Mouse (Mus musculus): ENCODE data around the gene Cdc42ep5. TPM values are rescaled to one million over a fixed set of nuclear protein-coding genes. Genes with fewer than 3 reads are reported as not detected.
"Not testable (repeated sequence)": the region's sequence is repeated elsewhere in the genome, so short reads cannot be mapped to it uniquely, and the experiment has no call there.

The Cdc42ep5 gene
- total RNA-seq (2014; rRNA removed) (8.5 and 15.9 TPM in 2 replicates), polyA plus RNA-seq (2015; fragmentation: Nextera tagmentation; extraction: Ambion mirVana) (11.7 and 12.0 TPM in 2 replicates)

DNA sequence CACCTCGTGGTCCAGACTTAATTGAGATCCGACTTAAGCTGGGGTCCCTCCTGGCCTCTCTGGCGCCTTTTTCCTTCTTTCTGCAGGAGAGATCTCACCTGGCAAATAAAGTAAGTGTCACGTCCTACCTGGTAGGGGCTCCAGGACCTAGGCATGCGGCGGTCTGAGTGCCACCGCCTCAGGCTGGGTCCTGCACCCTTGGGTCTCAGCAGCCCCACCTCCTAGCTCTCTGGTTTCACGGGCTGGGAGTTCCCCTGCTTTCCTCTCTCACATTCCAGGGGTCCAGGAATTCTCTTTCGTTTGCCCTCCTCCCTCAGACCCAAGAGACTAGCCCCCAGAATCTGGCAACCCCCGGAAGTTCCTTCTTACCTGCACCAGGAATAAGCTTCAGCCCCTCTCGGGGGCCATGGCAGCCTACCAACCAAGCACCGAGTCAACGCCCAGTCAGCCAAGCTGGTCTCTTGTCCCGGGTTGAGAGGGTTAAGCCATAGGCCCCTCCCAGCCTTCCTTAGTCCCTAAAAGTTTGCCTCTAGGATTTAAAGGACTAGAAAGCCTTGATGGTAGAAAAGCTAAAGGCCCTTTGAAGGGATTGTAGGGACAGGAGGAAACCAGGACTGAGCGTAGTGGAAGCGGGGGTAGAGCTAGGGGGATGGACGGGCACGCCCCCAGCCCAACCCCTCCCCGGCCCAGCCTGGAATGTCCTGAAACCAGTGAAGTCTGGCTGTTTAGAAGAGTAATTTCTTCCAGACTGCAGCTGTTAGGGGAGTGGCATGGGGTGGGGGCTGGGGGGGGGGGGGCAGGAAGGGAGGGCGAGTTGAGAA lies at the start of gene Cdc42ep5:
TSS of gene Cdc42ep5 (minus strand) at position 771 of the 821 bp plus-strand sequence.
- Histone ChIP-seq H3K9ac (replicated peaks; ENCODE audit: low read length) (peak within 1 kb of the TSS; percentile 35; the same call in 1 of the 2 replicates), H3K4me3 (ENCODE audit: low read length) (peak within 1 kb of the TSS; percentile 34), H3K9me3 (ENCODE audit: low read length) (no peaks in the 10 kb centered on the region), H3K27ac (peak within 1 kb of the TSS; percentile 16; the same call in 1 of the 2 replicates), H3K4me1 (ENCODE audit: insufficient read depth, low read length) (peaks cover 2% of the 10 kb centered on the region; the same call in 1 of the 2 replicates), H3K4me2 (ENCODE audit: low read depth, low read length) (peak within 1 kb of the TSS; percentile 62), H3K36me3 (ENCODE audit: insufficient read depth, low read length) (no peaks in the 10 kb centered on the region), H3K27me3 (ENCODE audit: insufficient read depth, low read length) (no peaks in the 10 kb centered on the region)
- no peak for TF ChIP-seq CTCF (IDR thresholded peaks at IDR 0.05; ENCODE audit: low read depth)
- ATAC-seq (peak; percentile 80), DNase-seq (ENCODE audit: low spot score) (no peak)
- 2% methylated on average over 19 of the region's 20 CpGs for WGBS

DNA sequence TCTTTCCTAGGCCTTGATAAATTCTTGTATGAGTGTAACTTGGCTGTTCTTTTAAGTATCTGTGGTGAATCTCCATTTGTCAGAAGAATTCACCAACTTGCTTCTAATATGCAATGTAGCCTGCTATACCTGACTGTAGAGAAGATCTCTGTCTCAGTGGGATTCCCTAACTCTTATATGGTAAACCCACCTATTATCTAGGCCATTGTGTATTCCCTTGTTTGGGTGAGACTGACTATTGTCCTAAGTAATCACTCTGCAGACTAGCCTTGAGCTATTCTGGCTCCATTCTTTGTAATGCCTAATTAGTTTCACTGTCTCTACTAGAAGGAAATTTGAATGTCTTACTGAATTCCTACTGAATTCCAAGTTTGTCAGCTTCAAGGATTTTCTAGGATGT lies 48.8 kb upstream of the Cdc42ep5 start:
- H3K9ac ChIP-seq (replicated peaks; ENCODE audit: low read length); H3K36me3 ChIP-seq (ENCODE audit: insufficient read depth, low read length); H3K27ac ChIP-seq; H3K27me3 ChIP-seq (ENCODE audit: insufficient read depth, low read length); ATAC-seq; DNase-seq (ENCODE audit: low spot score); H3K4me1 ChIP-seq (ENCODE audit: insufficient read depth, low read length); H3K4me2 ChIP-seq (ENCODE audit: low read depth, low read length); H3K9me3 ChIP-seq (ENCODE audit: low read length); H3K4me3 ChIP-seq (ENCODE audit: low read length): not testable (repeated sequence)

DNA sequence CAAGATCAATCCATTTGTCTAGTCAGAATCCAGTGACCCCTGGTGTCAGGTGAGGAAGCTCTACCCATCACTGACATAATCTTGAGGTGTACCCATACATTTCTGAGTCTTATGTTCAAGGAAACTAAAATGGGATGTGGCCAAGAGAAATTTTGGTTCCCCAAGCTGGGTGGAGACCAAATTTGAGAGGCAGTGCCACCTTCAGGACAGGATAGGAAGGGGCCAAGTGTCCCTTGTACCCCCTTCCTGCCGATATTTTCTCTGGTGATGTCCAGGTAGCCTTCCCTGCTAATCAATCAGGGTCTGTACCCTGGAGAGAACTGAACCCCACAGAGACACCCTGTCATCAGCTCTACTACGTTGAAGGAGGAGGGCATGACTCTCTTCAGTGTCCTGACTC lies 44.0 kb upstream of the Cdc42ep5 start:
- 44% methylated on average over 2 of the region's 2 CpGs for WGBS
- Histone ChIP-seq H3K4me1 (ENCODE audit: insufficient read depth, low read length) (no peaks in the 10 kb centered on the region), H3K4me3 (ENCODE audit: low read length) (no peak overlapping the region), H3K9me3 (ENCODE audit: low read length) (0 out of 2 replicates have a peak, but pooled peaks cover 2% of the 10 kb centered on the region), H3K27me3 (ENCODE audit: insufficient read depth, low read length) (no peaks in the 10 kb centered on the region), H3K9ac (replicated peaks; ENCODE audit: low read length) (no peak overlapping the region), H3K36me3 (ENCODE audit: insufficient read depth, low read length) (no peaks in the 10 kb centered on the region), H3K4me2 (ENCODE audit: low read depth, low read length) (no peak overlapping the region), H3K27ac (no peak overlapping the region)
- DNase-seq (ENCODE audit: low spot score) (no peak), ATAC-seq (no peak)
- TF ChIP-seq CTCF (IDR thresholded peaks at IDR 0.05; ENCODE audit: low read depth) = no peak

DNA sequence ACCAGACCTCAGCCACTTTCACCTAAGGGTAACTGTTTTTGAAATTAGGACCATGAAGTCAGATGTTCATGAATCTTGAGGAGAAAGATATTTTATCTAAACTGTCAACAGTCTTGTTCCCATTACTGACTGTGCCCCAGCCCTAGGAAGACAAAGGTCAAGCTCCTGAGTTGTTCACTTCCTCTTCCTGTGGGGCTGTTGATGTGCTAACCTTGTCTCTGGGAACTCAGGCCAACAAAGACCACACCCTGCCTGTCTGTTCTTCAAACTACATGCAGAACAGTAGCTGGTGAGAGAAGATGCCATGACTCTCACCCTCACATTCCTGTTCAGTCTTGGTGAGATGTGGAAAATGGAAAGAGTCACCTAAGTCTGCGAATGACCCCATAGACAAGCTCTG lies 42.5 kb upstream of the Cdc42ep5 start:
- no peak for TF ChIP-seq CTCF (IDR thresholded peaks at IDR 0.05; ENCODE audit: low read depth)
- H3K9me3 ChIP-seq (ENCODE audit: low read length) = 0 out of 2 replicates have a peak, but pooled peaks cover 2% of the 10 kb centered on the region
- no peak overlapping the region for H3K9ac ChIP-seq (replicated peaks; ENCODE audit: low read length)
- no peaks in the 10 kb centered on the region for H3K27me3 ChIP-seq (ENCODE audit: insufficient read depth, low read length)
- DNase-seq (ENCODE audit: low spot score) (no peak), ATAC-seq (no peak)
- H3K4me1 ChIP-seq (ENCODE audit: insufficient read depth, low read length) = no peaks in the 10 kb centered on the region
- H3K4me2 ChIP-seq (ENCODE audit: low read depth, low read length) = no peak overlapping the region
- 76% methylated on average over 1 of the region's 1 CpGs for WGBS
- no peaks in the 10 kb centered on the region for H3K36me3 ChIP-seq (ENCODE audit: insufficient read depth, low read length)
- no peak overlapping the region for H3K4me3 ChIP-seq (ENCODE audit: low read length)
- no peak overlapping the region for H3K27ac ChIP-seq

DNA sequence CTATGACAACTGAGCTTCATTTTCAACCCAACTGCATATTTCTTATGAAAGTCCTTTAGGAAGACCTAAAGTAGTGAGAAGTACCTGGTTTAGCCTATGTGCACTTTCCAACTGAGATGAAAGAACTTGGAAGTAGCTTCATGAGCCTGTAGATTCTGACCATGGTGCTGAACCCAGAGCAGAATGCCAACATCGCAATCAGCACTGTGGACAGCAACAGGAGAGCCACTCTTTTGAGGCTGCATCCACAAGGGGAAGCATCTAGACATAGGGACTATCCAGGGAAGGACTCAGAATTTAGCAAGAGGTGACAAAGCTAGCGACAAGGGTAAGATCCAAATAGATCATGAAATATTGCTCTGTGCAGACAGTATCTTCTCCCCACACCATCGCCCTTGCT lies 13.8 kb upstream of the Cdc42ep5 start:
- no peaks in the 10 kb centered on the region for H3K27me3 ChIP-seq (ENCODE audit: insufficient read depth, low read length)
- no peak overlapping the region for H3K4me2 ChIP-seq (ENCODE audit: low read depth, low read length)
- H3K27ac ChIP-seq = no peak overlapping the region
- no peaks in the 10 kb centered on the region for H3K4me1 ChIP-seq (ENCODE audit: insufficient read depth, low read length)
- no peaks in the 10 kb centered on the region for H3K36me3 ChIP-seq (ENCODE audit: insufficient read depth, low read length)
- ATAC-seq = no peak
- no peak overlapping the region for H3K9ac ChIP-seq (replicated peaks; ENCODE audit: low read length)
- WGBS = 44% methylated on average over 3 of the region's 3 CpGs
- TF ChIP-seq CTCF (IDR thresholded peaks at IDR 0.05; ENCODE audit: low read depth) = no peak
- no peaks in the 10 kb centered on the region for H3K9me3 ChIP-seq (ENCODE audit: low read length)
- peak; percentile 8 for DNase-seq (ENCODE audit: low spot score)
- H3K4me3 ChIP-seq (ENCODE audit: low read length) = no peak overlapping the region

DNA sequence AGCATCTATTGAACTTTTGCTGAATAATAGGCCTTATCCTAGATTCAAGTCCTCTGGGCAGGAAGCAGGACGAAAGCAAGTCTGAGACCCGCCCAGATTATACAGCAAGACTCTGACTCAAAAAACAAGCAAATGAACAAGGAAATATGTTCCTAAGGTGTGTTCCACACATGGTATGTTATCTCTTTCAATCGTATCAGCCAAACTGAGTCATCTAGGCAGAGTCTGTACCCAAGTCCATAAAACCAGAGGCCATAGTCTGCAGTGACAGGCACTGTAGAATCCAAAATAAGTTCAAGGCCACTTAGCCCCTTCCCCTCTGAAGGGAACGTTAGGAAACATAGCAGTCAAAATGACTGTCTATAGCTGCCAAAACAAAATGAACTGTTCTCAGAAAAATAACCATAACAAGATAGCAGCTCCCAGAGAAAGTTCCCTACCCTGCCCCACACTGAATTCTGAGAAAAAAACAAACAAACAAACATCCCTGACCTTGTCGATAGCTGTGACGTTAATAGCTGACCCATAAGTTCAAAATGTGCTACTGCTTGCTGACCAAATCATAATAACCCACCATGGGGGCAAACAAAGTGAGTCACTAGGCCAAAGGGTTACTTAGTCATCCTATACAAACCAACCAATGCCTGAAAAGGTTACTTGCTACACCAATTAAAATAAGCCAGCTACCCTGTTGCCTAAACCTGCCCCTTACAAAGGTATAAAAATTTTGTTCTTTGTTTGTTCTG lies 5.7 kb upstream of the Cdc42ep5 start:
- Histone ChIP-seq H3K27ac (no peak overlapping the region), H3K4me3 (ENCODE audit: low read length) (no peak overlapping the region), H3K36me3 (ENCODE audit: insufficient read depth, low read length) (no peaks in the 10 kb centered on the region), H3K9ac (replicated peaks; ENCODE audit: low read length) (no peak overlapping the region), H3K27me3 (ENCODE audit: insufficient read depth, low read length) (no peaks in the 10 kb centered on the region), H3K9me3 (ENCODE audit: low read length) (no peaks in the 10 kb centered on the region), H3K4me1 (ENCODE audit: insufficient read depth, low read length) (no peaks in the 10 kb centered on the region), H3K4me2 (ENCODE audit: low read depth, low read length) (no peak overlapping the region)
- DNase-seq (ENCODE audit: low spot score) = no peak
- ATAC-seq = no peak
- no peak for TF ChIP-seq CTCF (IDR thresholded peaks at IDR 0.05; ENCODE audit: low read depth)
- 83% methylated on average over 6 of the region's 6 CpGs for WGBS

Measured in hindbrain, postnatal 0 days (tissue).